Mouse (Mus musculus) megakaryocyte, embryonic 14.5 days (primary cell): ENCODE measurements around the gene Rasgef1c. TPM values are rescaled to one million over a fixed set of nuclear protein-coding genes. Genes with fewer than 3 reads are reported as not detected.

Experiments
- H3K27me3 ChIP-seq: replicated peaks from 2 replicates; pipeline ENCODE3; 2012; ENCODE audit warnings: inconsistent platforms
- H3K36me3 ChIP-seq: replicated peaks from 2 replicates; pipeline ENCODE3; 2012; ENCODE audit warnings: low read length, inconsistent platforms, mixed read lengths
- H3K4me1 ChIP-seq: 2 replicates; pipeline ENCODE4 v1.6.1; 2012; ENCODE audit warnings: inconsistent platforms
- H3K4me3 ChIP-seq: replicated peaks from 2 replicates; pipeline ENCODE3; 2012; ENCODE audit warnings: moderate library complexity, mild to moderate bottlenecking, inconsistent platforms
- H3K9me3 ChIP-seq: 2 replicates; pipeline ENCODE4 v1.6.1; 2012; ENCODE audit warnings: inconsistent platforms
- FLI1 ChIP-seq: IDR thresholded peaks from 2 replicates; pipeline ENCODE4 v1.6.1; 2012; ENCODE audit warnings: low read length, inconsistent platforms, mixed read lengths
- GATA1 ChIP-seq: IDR thresholded peaks from 3 replicates; pipeline ENCODE4 v1.6.1; 2012; ENCODE audit warnings: mixed read lengths, low read length, inconsistent platforms, borderline replicate concordance
- polyA plus RNA-seq: library from polyadenylated mRNA; stranded (reverse); fragments of >175 nt; gene quantifications from 2 replicates; pipeline ENCODE4 v1.2.3, GENCODE M21; 2012; ENCODE audit warnings: low replicate concordance; ENCODE audit not compliant: insufficient read depth

Gene Rasgef1c
- polyA plus RNA-seq, 1 experiment = not detected

DNA sequence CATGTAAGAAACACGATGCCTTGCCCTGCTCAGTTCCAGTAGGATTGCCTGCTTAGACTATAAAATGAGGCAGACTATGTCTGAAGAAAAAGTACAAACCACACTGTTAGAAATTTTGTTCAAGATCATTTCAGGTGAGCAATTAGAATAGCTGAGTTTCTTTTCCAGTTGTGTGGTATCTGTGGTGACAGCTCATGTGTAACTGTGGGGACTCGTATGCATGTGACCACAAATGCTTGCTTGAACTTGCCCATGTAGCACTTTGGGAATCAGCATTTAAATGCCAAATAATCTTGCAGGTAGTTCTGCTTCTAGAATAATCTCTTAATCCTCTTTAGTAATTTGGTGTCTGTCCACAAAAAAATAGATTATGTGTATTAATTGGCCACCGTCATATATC is 18.2 kb upstream of the Rasgef1c start:
- TF ChIP-seq FLI1 (no peak), GATA1 (no peak)
- Histone ChIP-seq H3K27me3 (no peaks in the 10 kb centered on the region), H3K4me3 (no peak overlapping the region), H3K4me1 (peaks cover 4% of the 10 kb centered on the region; the same call in 1 of the 2 replicates), H3K36me3 (peaks cover 94% of the 10 kb centered on the region), H3K9me3 (no peaks in the 10 kb centered on the region)

DNA sequence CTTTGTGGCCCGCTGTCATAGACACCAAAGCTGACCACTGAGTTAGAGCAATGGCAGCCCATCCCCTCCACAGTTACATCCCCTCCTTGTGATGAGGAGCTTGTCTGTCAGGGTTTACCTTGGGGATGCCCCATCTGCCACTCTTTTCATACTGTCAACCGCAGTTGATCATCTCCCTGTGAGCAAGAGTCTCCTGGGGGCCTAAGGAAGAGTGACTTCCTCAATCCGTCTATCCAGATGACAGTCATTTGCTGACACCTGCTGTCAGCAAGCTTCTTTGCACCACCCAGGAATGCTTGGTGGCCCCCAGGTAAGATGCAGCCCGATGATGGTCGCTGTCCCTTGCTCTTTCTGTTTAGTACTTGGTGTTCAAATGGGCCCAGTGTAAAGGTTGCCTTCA is 13.2 kb upstream of the Rasgef1c start:
- Histone ChIP-seq H3K9me3 (no peaks in the 10 kb centered on the region), H3K36me3 (peaks cover 64% of the 10 kb centered on the region), H3K27me3 (peaks cover 4% of the 10 kb centered on the region), H3K4me1 (peaks cover 4% of the 10 kb centered on the region; the same call in 1 of the 2 replicates), H3K4me3 (no peak overlapping the region)
- TF ChIP-seq GATA1 (no peak), FLI1 (no peak)

DNA sequence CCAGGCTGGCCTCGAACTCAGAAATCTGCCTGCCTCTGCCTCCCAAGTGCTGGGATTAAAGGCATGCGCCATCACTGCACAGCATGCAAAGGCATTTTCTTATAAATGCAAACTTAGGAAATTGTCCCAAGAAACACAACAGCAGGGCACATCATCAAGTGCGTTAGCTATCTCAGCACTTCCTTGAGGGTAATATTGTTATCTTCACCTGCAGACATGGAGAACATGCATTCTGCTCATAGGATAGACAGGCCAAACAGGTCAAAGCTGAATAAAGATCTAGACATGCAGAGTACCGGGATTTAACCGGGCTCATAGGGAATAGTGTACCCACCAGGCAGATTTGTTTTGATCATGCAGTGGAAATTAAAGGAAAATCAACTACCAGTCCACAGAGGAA is 9.6 kb upstream of the Rasgef1c start:
- Histone ChIP-seq H3K4me1 (peaks cover 14% of the 10 kb centered on the region), H3K27me3 (peaks cover 25% of the 10 kb centered on the region), H3K9me3 (no peaks in the 10 kb centered on the region), H3K36me3 (peaks cover 30% of the 10 kb centered on the region), H3K4me3 (no peak overlapping the region)
- TF ChIP-seq FLI1 (no peak), GATA1 (no peak)

DNA sequence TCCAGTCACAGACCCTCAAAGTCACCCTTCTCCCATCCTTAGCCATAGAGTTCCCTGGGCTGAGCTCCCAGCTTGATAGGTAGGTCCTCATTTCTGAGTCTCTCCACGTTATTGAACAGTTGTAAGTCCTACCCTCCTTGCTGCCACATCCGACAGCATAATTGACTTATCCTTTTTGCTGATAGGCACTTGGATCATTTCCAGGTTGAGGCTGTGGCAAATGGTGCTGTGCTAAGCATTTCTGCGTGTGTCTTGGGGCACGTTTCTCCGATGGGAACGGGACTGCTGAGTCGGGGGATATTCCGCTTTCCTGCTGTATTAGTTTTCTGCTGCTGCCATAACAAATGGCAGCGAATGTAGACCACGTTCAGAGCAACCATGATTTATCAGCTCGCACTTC is 7.8 kb upstream of the Rasgef1c start:
- peaks cover 12% of the 10 kb centered on the region for H3K36me3 ChIP-seq
- no peak overlapping the region for H3K4me3 ChIP-seq
- peaks cover 7% of the 10 kb centered on the region for H3K9me3 ChIP-seq
- peaks cover 36% of the 10 kb centered on the region for H3K27me3 ChIP-seq
- peaks cover 13% of the 10 kb centered on the region for H3K4me1 ChIP-seq
- TF ChIP-seq GATA1 (no peak), FLI1 (no peak)

DNA sequence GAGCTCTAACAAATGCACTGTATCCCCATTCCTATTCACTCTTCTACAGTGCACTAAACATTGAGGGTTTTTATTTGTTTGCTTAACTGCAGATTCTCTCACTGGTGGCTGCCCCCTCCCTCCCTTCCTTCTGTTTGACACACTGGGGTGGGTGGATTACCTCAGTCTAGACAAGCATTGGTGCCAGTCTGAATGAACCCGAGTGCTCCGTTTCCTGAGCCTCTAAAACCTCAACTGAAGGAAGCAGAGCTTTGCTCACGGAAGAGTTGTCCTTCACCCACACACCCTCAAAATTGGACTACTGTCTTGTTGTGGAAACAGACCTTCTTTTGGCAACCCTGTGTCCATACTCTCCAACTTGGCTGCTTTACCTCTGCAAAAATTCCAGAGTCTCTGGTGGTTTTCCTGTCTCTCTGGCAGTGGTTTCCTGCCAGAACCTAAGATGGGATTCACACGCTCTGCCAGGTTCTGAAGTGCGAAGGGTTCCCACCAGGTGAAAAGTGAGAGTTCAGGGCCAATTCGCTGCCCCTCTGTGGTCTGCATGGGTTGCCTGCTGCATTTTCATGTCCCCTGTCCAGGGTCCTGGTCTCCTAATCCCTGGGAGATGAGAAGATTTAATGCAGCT is 5.6 kb upstream of the Rasgef1c start:
- no peak for TF ChIP-seq FLI1
- TF ChIP-seq GATA1 = no peak
- Histone ChIP-seq H3K9me3 (peaks cover 7% of the 10 kb centered on the region), H3K4me3 (no peak overlapping the region), H3K27me3 (peaks cover 59% of the 10 kb centered on the region), H3K4me1 (peaks cover 13% of the 10 kb centered on the region), H3K36me3 (no peaks in the 10 kb centered on the region)

DNA sequence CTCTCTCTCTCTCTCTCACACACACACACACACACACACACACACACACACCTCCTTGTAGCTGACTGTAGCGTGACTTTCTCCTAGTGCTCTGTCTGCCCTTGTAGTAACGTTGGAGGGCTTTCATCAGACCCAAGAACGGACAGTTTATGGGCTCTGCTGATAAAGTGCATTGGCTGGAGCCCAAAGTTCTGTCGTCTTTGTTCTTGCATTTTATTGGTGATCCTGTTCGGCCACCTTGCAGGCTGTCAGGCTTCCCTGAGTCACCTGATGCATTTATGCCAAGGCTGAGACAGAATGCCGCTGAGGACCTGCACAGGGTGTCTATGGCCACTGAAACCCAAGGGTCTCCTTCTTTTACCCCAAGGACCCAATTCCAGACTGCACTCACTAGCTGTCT is 1.6 kb upstream of the Rasgef1c start:
- Histone ChIP-seq H3K36me3 (no peaks in the 10 kb centered on the region), H3K27me3 (peaks cover 69% of the 10 kb centered on the region)

DNA sequence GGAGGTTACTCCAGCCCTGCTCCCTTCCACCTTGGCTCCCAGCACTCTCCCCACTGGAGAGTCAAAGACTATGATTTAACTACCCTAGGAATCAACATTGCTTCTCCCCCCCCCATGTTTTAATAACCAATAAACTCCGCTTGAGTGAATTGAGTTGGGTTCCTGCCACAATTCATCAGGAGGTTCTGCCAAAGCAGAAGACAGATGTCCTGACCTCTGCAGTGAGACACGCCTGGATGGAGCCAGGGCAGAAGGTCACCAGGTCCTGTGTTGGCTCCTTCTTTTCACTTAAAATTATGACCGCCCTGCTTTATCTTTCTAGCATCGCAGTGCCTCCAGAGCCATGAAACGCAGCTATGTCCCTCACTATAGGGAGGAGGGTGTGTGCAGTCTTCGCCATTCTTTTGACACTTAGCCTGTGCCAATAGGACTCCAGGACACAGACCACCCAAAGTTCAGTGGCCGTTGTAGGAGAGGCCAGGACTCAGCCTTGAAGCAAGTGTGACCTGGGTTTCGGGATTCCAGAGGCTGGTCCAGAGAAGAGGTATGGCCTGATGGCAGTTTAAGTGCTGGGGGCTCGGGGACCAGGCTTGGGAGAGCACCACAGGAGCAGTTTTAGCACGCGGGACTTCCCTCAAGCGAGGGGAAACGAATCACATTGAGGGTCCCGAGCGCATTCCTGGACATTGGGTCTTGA is 525 bp upstream of the Rasgef1c start:
- peak overlapping the region; percentile 90 for H3K4me3 ChIP-seq
- peaks cover 7% of the 10 kb centered on the region for H3K9me3 ChIP-seq
- no peak for TF ChIP-seq FLI1
- TF ChIP-seq GATA1 = no peak
- H3K36me3 ChIP-seq = no peaks in the 10 kb centered on the region
- H3K27me3 ChIP-seq = peaks cover 67% of the 10 kb centered on the region
- peaks cover 20% of the 10 kb centered on the region for H3K4me1 ChIP-seq

More for the DNA sequence above, 1.6 kb upstream of the Rasgef1c start:
- Histone ChIP-seq H3K4me1 (peaks cover 24% of the 10 kb centered on the region), H3K9me3 (peaks cover 7% of the 10 kb centered on the region), H3K4me3 (no peak overlapping the region)
- TF ChIP-seq GATA1 = no peak
- no peak for TF ChIP-seq FLI1

DNA sequence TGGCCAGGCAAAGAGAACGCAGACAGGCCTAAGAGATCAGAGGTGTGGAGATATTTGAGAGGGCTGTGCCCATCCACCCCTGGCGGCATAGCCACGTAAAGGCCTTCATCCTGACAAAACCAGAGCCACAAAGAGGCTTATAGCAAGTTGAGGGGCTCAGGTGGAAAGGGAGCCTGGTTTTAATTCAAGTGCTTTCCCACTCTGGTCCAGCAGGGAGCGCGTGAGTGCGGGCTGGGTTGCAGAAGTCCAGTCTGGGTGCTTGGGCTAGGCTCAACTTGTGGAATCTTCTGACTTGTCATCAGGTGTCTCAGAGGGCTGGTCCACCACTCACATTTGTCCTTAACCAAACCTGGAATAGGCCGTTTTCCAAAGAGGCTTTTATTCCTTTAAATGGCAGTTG is 1.7 kb downstream of the Rasgef1c start:
- no peaks in the 10 kb centered on the region for H3K36me3 ChIP-seq
- no peak for TF ChIP-seq GATA1
- H3K27me3 ChIP-seq = peaks cover 55% of the 10 kb centered on the region
- H3K9me3 ChIP-seq = no peaks in the 10 kb centered on the region
- H3K4me1 ChIP-seq = peaks cover 17% of the 10 kb centered on the region
- no peak overlapping the region for H3K4me3 ChIP-seq

DNA sequence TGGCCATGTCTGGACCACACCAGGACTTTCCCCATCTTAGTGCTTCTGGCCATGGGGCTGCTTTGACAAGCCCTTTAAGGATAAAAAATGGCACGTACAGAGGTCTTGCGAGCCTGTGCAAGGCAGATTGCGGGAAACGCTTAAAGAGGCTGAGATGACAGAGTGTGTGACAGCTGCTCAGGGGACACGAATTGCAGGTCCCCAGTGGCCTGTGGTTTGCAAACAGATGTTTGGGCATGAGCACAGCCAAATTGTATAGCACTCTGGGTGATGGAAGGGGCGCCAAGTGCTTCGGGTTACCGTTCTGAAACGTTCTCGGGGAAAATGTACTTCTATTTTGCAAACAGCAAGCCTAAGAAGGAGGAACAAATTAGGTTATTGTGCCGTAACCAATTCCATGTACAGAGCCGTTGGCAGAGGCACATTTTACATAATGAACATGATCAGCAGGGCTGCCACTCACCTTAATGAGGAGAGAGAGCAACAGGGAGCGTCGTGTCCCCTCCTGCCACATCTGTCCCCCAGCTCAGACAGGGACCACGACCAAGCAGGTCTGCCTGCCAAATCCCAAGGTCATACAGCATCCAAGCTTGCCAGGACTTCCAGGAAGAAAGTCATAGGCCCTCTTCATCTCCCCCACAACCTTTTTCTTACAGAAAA is 17.0 kb downstream of the Rasgef1c start:
- no peaks in the 10 kb centered on the region for H3K4me1 ChIP-seq

DNA sequence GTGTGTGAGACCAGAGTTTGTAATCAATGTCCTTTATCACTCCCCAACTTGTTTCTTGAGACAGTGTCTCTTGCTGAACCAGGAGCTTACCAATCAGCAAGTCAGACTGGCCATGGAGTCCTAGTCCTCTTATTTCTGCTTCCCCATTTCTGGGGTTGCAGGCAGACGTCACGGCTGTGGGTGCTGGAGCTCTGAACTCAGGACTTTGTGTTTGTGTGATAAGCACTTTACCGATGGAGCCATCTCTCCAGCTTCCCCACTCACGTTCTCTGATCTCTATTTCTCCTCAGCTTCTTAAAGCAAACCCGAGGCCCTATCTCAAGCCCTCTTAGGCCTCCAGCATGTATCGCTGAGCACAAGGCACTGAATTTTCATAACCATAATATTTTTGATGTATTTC is 17.7 kb downstream of the Rasgef1c start:
- TF ChIP-seq GATA1 = no peak
- TF ChIP-seq FLI1 = no peak
- no peaks in the 10 kb centered on the region for H3K36me3 ChIP-seq
- no peak overlapping the region for H3K4me3 ChIP-seq
- peaks cover 53% of the 10 kb centered on the region for H3K27me3 ChIP-seq
- no peaks in the 10 kb centered on the region for H3K4me1 ChIP-seq
- no peaks in the 10 kb centered on the region for H3K9me3 ChIP-seq

More for the DNA sequence above, 17.0 kb downstream of the Rasgef1c start:
- H3K4me3 ChIP-seq = no peak overlapping the region
- no peak for TF ChIP-seq GATA1
- TF ChIP-seq FLI1 = no peak
- H3K36me3 ChIP-seq = no peaks in the 10 kb centered on the region
- no peaks in the 10 kb centered on the region for H3K9me3 ChIP-seq
- H3K27me3 ChIP-seq = peaks cover 53% of the 10 kb centered on the region

DNA sequence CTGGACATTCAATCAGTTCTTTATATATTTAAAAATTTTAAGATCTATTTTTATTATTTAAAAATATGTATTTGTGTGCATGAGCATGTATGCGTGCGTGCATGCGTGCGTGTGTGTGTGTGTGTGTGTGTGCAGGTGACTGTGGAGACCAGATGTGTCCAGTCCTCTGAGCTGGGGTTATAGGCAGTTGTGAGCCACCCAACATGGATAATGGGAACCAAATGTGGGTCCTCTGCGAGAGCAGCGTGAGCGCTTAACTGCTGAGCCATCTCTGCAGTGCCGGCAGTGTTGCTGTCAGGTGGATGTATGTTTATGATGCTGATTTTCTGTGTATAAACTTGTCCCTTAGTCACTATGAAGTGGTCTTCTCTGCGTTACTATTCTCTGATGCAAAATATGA is 21.9 kb downstream of the Rasgef1c start:
- Histone ChIP-seq H3K4me1 (peaks cover 3% of the 10 kb centered on the region; the same call in 1 of the 2 replicates), H3K9me3 (no peaks in the 10 kb centered on the region), H3K4me3 (no peak overlapping the region), H3K36me3 (no peaks in the 10 kb centered on the region), H3K27me3 (peaks cover 56% of the 10 kb centered on the region)
- TF ChIP-seq FLI1 (no peak), GATA1 (no peak)
